Mouse (Mus musculus): ENCODE results near the gene Dsp. TPM values are rescaled to one million over a fixed set of nuclear protein-coding genes. Genes with fewer than 3 reads are reported as not detected.
A peak's percentile ranks its signal among the peaks of the same experiment; 100 is the strongest.

Gene Dsp
- polyA plus RNA-seq (2014; fragmentation: Nextera tagmentation; extraction: Ambion mirVana), result 5.7 and 6.1 TPM in 2 replicates

GRCm38 (mm10) chr13:38151069-38151588 lies at the start of gene Dsp:
Dsp (plus strand) TSS chr13:38151294.
- H3K4me3 ChIP-seq (ENCODE audit: low read depth, low read length), result peak within 1 kb of the TSS; percentile 42
- H3K36me3 ChIP-seq (replicated peaks; ENCODE audit: control insufficient read depth, insufficient read depth, low read depth, low read length), result no peaks in the 10 kb centered on the region
- DNase-seq (ENCODE audit: low spot score), result peak; percentile 58
- no peaks in the 10 kb centered on the region for H3K9me3 ChIP-seq (replicated peaks; ENCODE audit: control insufficient read depth, low read length)
- H3K4me2 ChIP-seq (ENCODE audit: low read depth, low read length), result peak within 1 kb of the TSS; percentile 86
- H3K4me1 ChIP-seq (ENCODE audit: control insufficient read depth, insufficient read depth, low read length), result peaks cover 6% of the 10 kb centered on the region; the same call in 1 of the 2 replicates
- WGBS, result under 1% methylated on average over 51 of the region's 58 CpGs
- H3K27me3 ChIP-seq (ENCODE audit: control insufficient read depth, insufficient read depth, low read length), result peaks cover 28% of the 10 kb centered on the region
- ATAC-seq (replicated peaks; ENCODE audit: insufficient number of reproducible peaks, low FRiP score, low TSS enrichment, low read depth), result peak; percentile 56
- no peak within 1 kb of the TSS; the same call in 1 of the 2 replicates for H3K27ac ChIP-seq (replicated peaks; ENCODE audit: low read depth, low read length)
- H3K9ac ChIP-seq (replicated peaks; ENCODE audit: low read length), result peak within 1 kb of the TSS; percentile 54

GRCm38 (mm10) chr13:38103406-38103805 lies 47.7 kb upstream of the Dsp start:
- Histone ChIP-seq H3K27me3 (ENCODE audit: control insufficient read depth, insufficient read depth, low read length) (no peaks in the 10 kb centered on the region), H3K9me3 (replicated peaks; ENCODE audit: control insufficient read depth, low read length) (no peaks in the 10 kb centered on the region), H3K4me2 (ENCODE audit: low read depth, low read length) (no peak overlapping the region), H3K4me3 (ENCODE audit: low read depth, low read length) (no peak overlapping the region), H3K27ac (replicated peaks; ENCODE audit: low read depth, low read length) (no peak overlapping the region), H3K4me1 (ENCODE audit: control insufficient read depth, insufficient read depth, low read length) (no peaks in the 10 kb centered on the region), H3K36me3 (replicated peaks; ENCODE audit: control insufficient read depth, insufficient read depth, low read depth, low read length) (no peaks in the 10 kb centered on the region), H3K9ac (replicated peaks; ENCODE audit: low read length) (no peak overlapping the region)
- ATAC-seq (replicated peaks; ENCODE audit: insufficient number of reproducible peaks, low FRiP score, low TSS enrichment, low read depth), result no peak
- WGBS, result 74% methylated on average over 4 of the region's 4 CpGs
- no peak for DNase-seq (ENCODE audit: low spot score)

- no peaks in the 10 kb centered on the region for H3K9me3 ChIP-seq (replicated peaks; ENCODE audit: control insufficient read depth, low read length)
- H3K9ac ChIP-seq (replicated peaks; ENCODE audit: low read length), result no peak overlapping the region
- no peaks in the 10 kb centered on the region for H3K4me1 ChIP-seq (ENCODE audit: control insufficient read depth, insufficient read depth, low read length)
- H3K27me3 ChIP-seq (ENCODE audit: control insufficient read depth, insufficient read depth, low read length), result no peaks in the 10 kb centered on the region
- DNase-seq (ENCODE audit: low spot score) (no peak), ATAC-seq (replicated peaks; ENCODE audit: insufficient number of reproducible peaks, low FRiP score, low TSS enrichment, low read depth) (no peak)
- no peak overlapping the region for H3K4me3 ChIP-seq (ENCODE audit: low read depth, low read length)
- no peak overlapping the region for H3K27ac ChIP-seq (replicated peaks; ENCODE audit: low read depth, low read length)
- 96% methylated on average over 10 of the region's 10 CpGs for WGBS
- H3K36me3 ChIP-seq (replicated peaks; ENCODE audit: control insufficient read depth, insufficient read depth, low read depth, low read length), result no peaks in the 10 kb centered on the region
- no peak overlapping the region for H3K4me2 ChIP-seq (ENCODE audit: low read depth, low read length)
These were observed 46.6 kb upstream of the Dsp start for GRCm38 (mm10) chr13:38104501-38104900.

GRCm38 (mm10) chr13:38109081-38109480 lies 42.0 kb upstream of the Dsp start:
- H3K9ac ChIP-seq (replicated peaks; ENCODE audit: low read length), result no peak overlapping the region
- H3K36me3 ChIP-seq (replicated peaks; ENCODE audit: control insufficient read depth, insufficient read depth, low read depth, low read length), result no peaks in the 10 kb centered on the region
- no peak overlapping the region for H3K27ac ChIP-seq (replicated peaks; ENCODE audit: low read depth, low read length)
- no peaks in the 10 kb centered on the region for H3K9me3 ChIP-seq (replicated peaks; ENCODE audit: control insufficient read depth, low read length)
- H3K27me3 ChIP-seq (ENCODE audit: control insufficient read depth, insufficient read depth, low read length), result no peaks in the 10 kb centered on the region
- DNase-seq (ENCODE audit: low spot score) (no peak), ATAC-seq (replicated peaks; ENCODE audit: insufficient number of reproducible peaks, low FRiP score, low TSS enrichment, low read depth) (no peak)
- H3K4me1 ChIP-seq (ENCODE audit: control insufficient read depth, insufficient read depth, low read length), result no peaks in the 10 kb centered on the region
- no peak overlapping the region for H3K4me2 ChIP-seq (ENCODE audit: low read depth, low read length)
- WGBS, result 85% methylated on average over 9 of the region's 9 CpGs
- H3K4me3 ChIP-seq (ENCODE audit: low read depth, low read length), result no peak overlapping the region

GRCm38 (mm10) chr13:38122321-38122720 lies 28.8 kb upstream of the Dsp start:
- ATAC-seq (replicated peaks; ENCODE audit: insufficient number of reproducible peaks, low FRiP score, low TSS enrichment, low read depth), result no peak
- H3K4me2 ChIP-seq (ENCODE audit: low read depth, low read length), result no peak overlapping the region

GRCm38 (mm10) chr13:38123666-38124065 lies 27.4 kb upstream of the Dsp start:
- 75% methylated on average over 4 of the region's 4 CpGs for WGBS
- H3K27me3 ChIP-seq (ENCODE audit: control insufficient read depth, insufficient read depth, low read length), result no peaks in the 10 kb centered on the region
- H3K9me3 ChIP-seq (replicated peaks; ENCODE audit: control insufficient read depth, low read length), result no peaks in the 10 kb centered on the region
- no peak overlapping the region for H3K27ac ChIP-seq (replicated peaks; ENCODE audit: low read depth, low read length)
- ATAC-seq (replicated peaks; ENCODE audit: insufficient number of reproducible peaks, low FRiP score, low TSS enrichment, low read depth) (no peak), DNase-seq (ENCODE audit: low spot score) (no peak)
- no peak overlapping the region for H3K9ac ChIP-seq (replicated peaks; ENCODE audit: low read length)
- H3K4me2 ChIP-seq (ENCODE audit: low read depth, low read length), result no peak overlapping the region
- no peak overlapping the region for H3K4me3 ChIP-seq (ENCODE audit: low read depth, low read length)
- no peaks in the 10 kb centered on the region for H3K36me3 ChIP-seq (replicated peaks; ENCODE audit: control insufficient read depth, insufficient read depth, low read depth, low read length)
- no peaks in the 10 kb centered on the region for H3K4me1 ChIP-seq (ENCODE audit: control insufficient read depth, insufficient read depth, low read length)

More at GRCm38 (mm10) chr13:38122321-38122720, 28.8 kb upstream of the Dsp start:
- Histone ChIP-seq H3K27ac (replicated peaks; ENCODE audit: low read depth, low read length) (no peak overlapping the region), H3K4me1 (ENCODE audit: control insufficient read depth, insufficient read depth, low read length) (no peaks in the 10 kb centered on the region), H3K4me3 (ENCODE audit: low read depth, low read length) (no peak overlapping the region), H3K36me3 (replicated peaks; ENCODE audit: control insufficient read depth, insufficient read depth, low read depth, low read length) (no peaks in the 10 kb centered on the region), H3K9me3 (replicated peaks; ENCODE audit: control insufficient read depth, low read length) (no peaks in the 10 kb centered on the region), H3K9ac (replicated peaks; ENCODE audit: low read length) (no peak overlapping the region), H3K27me3 (ENCODE audit: control insufficient read depth, insufficient read depth, low read length) (no peaks in the 10 kb centered on the region)
- WGBS, result 86% methylated on average over 9 of the region's 9 CpGs
- no peak for DNase-seq (ENCODE audit: low spot score)

GRCm38 (mm10) chr13:38127683-38128082 lies 23.4 kb upstream of the Dsp start:
- H3K4me3 ChIP-seq (ENCODE audit: low read depth, low read length), result no peak overlapping the region
- H3K9ac ChIP-seq (replicated peaks; ENCODE audit: low read length), result no peak overlapping the region
- no peak overlapping the region for H3K27ac ChIP-seq (replicated peaks; ENCODE audit: low read depth, low read length)
- no peak for DNase-seq (ENCODE audit: low spot score)
- H3K9me3 ChIP-seq (replicated peaks; ENCODE audit: control insufficient read depth, low read length), result no peaks in the 10 kb centered on the region
- H3K36me3 ChIP-seq (replicated peaks; ENCODE audit: control insufficient read depth, insufficient read depth, low read depth, low read length), result no peaks in the 10 kb centered on the region
- WGBS, result 90% methylated on average over 3 of the region's 3 CpGs
- H3K27me3 ChIP-seq (ENCODE audit: control insufficient read depth, insufficient read depth, low read length), result no peaks in the 10 kb centered on the region
- no peaks in the 10 kb centered on the region for H3K4me1 ChIP-seq (ENCODE audit: control insufficient read depth, insufficient read depth, low read length)
- ATAC-seq (replicated peaks; ENCODE audit: insufficient number of reproducible peaks, low FRiP score, low TSS enrichment, low read depth), result no peak
- no peak overlapping the region for H3K4me2 ChIP-seq (ENCODE audit: low read depth, low read length)

GRCm38 (mm10) chr13:38128246-38128645 lies 22.8 kb upstream of the Dsp start:
- no peaks in the 10 kb centered on the region for H3K27me3 ChIP-seq (ENCODE audit: control insufficient read depth, insufficient read depth, low read length)
- DNase-seq (ENCODE audit: low spot score) (no peak), ATAC-seq (replicated peaks; ENCODE audit: insufficient number of reproducible peaks, low FRiP score, low TSS enrichment, low read depth) (no peak)
- WGBS, result 53% methylated on average over 3 of the region's 3 CpGs
- H3K4me1 ChIP-seq (ENCODE audit: control insufficient read depth, insufficient read depth, low read length), result no peaks in the 10 kb centered on the region
- H3K9me3 ChIP-seq (replicated peaks; ENCODE audit: control insufficient read depth, low read length), result no peaks in the 10 kb centered on the region
- no peak overlapping the region for H3K27ac ChIP-seq (replicated peaks; ENCODE audit: low read depth, low read length)
- H3K4me3 ChIP-seq (ENCODE audit: low read depth, low read length), result no peak overlapping the region
- no peak overlapping the region for H3K9ac ChIP-seq (replicated peaks; ENCODE audit: low read length)
- H3K4me2 ChIP-seq (ENCODE audit: low read depth, low read length), result no peak overlapping the region
- no peaks in the 10 kb centered on the region for H3K36me3 ChIP-seq (replicated peaks; ENCODE audit: control insufficient read depth, insufficient read depth, low read depth, low read length)

All from embryonic facial prominence, embryonic 11.5 days (tissue).